Mouse (Mus musculus): ENCODE measurements around the gene Cmtm1.

DNA sequence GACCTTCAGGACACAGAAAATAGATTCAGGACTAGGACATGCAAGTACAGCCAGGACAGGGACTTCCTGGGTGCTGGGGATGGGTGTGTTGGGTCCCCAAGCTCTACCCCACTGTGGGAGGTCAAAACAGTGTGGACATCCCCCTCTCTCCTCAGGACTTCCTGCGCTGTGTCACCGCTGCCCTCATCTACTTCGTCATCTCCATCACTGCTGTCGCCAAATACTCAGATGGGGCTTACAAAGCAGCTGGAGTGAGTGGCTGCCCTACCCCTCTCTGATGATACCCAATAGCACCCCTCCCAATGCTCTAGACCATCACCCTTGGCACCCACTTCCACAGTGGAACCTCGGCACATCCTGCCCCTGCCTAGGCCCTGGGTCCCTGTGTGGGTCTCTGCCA, 34.7 kb upstream of the Cmtm1 start:
- TF ChIP-seq GATA1 (IDR thresholded peaks at IDR 0.05; ENCODE audit: borderline replicate concordance, low read length) (no peak), FLI1 (IDR thresholded peaks at IDR 0.05; ENCODE audit: low read length) (no peak)
